Mouse (Mus musculus) kidney, adult 9 months (tissue): ENCODE data around the gene Ikbkg.
"Not testable (repeated sequence)": the region's sequence is repeated elsewhere in the genome, so short reads cannot be mapped to it uniquely, and the experiment has no call there.

ENCODE experiments used
- DNase-seq: peaks from one replicate; pipeline ENCODE4 v3.0.0; 2022

Gene Ikbkg

DNA sequence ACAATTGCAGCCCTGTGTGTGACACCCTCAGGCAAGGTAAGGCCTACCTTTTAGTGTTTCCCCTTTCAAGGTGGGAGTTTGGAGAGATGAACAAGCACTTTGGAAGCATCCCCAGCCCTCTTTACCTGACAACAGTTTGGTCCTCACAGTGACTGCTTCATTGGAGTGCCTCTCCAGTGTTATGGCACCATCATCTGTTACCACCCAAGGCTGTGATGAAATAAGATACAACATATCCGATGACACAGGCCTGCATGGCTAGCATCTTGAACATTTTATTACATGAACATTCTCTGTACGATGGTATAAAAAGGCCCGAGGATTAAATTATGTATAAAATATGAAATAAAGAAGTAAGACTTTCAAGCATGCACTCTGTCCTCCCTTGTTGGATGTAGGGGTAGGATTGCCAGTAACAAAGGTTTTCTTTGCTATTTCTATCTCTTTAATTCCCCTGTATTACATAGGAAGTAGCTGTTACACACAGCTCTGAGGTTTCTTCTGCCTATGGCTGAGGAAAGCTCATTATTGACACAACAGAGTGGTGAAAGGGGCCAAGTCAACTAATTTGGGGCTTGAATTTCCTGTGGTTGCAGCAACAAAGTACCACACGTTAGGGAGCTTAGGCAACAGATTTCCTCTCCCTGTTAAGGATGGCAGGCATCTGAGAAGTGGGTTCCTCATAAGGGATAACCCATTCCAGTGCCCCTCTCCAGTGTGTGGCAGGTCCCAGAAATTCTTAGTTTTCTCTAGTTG is 58.2 kb downstream of the Ikbkg start:
- DNase-seq, result no peak

DNA sequence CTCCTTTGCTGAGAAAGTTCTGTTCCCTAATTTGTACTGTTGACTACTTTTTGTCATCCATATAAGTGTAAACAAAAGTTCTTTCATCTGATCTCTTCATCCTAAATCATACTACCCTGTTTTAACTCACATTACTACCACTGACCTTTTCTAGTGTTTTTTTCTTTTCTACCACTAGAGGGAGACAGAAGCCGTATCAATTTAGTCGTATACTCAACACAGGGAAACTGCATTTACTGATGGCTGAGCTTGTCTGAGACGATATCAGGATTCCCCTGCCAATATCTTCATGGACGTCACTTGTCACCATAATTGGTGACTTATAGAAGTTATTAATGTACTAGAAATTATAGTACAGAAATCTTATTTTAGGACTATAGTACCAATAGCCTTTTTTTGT is 59.7 kb downstream of the Ikbkg start:
- peak; percentile 22 for DNase-seq

DNA sequence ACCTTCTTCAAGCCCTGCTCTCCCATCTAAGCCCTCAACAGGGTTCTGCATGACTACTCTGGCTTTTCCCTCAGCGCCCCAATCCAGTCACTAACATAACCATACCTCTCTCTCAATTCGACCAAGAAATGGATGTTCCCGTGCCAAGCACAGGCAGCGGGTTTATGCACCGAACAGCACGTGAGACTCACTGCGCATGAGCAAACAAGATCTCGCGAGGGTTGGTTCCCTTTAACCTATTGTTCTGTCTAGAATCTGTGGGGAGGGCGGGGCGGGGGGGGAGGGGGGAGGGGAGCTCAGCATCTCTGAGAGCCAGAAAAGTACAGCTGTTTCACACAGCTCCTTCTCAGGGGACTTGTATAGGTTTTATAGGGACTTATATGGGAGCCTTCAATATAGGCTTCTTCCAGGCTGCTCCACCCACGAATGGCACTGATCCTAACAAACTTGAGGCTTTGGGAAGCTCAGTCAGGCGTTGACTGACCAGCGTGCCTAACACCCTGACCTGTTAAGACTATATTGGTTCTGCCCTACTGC is 88.3 kb downstream of the Ikbkg start, which contains the start of gene Gm6880:
TSS of gene Gm6880 (minus strand) at position 51 of the 537 bp plus-strand sequence.
- not testable (repeated sequence) for DNase-seq

DNA sequence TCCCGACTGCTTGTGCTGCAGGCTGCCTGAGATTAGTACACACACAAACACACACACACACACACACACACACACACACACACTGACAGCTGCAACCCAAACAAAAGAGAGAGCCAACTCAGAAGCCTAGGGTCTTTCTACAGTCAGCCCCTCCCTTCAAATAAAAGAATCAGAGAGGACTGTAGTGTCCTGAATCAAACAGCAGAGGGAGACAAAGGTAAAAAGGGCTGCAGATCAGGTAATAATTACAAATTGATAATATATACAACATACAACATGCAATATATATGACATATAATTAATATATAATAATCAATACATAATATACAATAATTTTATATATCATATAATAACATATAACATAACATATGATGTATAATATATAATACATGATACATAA is 104.0 kb downstream of the Ikbkg start:
- DNase-seq, result peak; percentile 4
